In the genomic region with DNA sequence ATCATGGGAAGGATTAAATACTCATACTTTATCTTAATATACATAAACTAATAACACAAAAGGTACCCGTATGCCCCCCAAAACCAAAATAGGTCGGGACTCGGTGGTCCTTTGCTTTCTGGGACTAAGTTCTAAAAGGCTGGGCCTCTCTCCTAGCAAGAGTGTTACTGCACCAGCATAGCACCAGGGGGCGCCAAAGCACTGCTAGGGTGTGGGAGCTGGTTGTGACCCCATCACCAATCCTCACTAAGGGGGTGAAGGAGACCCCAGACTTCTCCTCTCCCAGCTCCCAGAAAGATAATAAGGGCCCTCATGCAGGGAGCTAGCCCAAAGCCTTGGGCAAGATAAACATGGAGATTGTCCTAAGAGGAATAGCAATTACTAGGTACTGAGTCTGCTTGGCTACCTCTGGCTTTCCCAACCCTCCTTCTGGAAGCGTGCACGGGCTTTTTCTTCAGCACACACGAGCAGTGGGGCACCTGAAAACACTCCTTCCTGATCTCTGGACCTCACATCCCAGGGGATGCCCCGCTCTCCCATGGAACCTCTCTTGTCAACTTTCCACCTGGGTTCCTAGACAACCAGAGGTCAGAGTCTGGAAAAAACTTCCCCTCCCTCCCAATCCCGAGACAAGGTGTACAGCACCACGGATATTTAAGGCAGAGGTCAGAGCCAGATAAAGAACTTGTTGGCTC, we compare ENCODE assay signal across 8 mouse cellular contexts. TPM values are rescaled to one million over a fixed set of nuclear protein-coding genes. Genes with fewer than 3 reads are reported as not detected.
DNase-seq lines count a peak whose midpoint lies in the region.

No protein-coding gene starts in this region.

- H3K4me1 ChIP-seq in embryonic facial prominence, embryonic 10.5 days: peaks cover 62% of the 10 kb centered on the region
- peaks cover 85% of the 10 kb centered on the region for H3K4me1 ChIP-seq in megakaryocyte, embryonic 14.5 days

- H3K4me3 ChIP-seq in embryonic facial prominence, embryonic 10.5 days: no peak overlapping the region
- H3K4me3 ChIP-seq in megakaryocyte, embryonic 14.5 days (replicated peaks): peak overlapping the region; percentile 19

- 30% methylated on average over 10 of the region's 10 CpGs for WGBS in embryonic facial prominence, embryonic 10.5 days

- peak; percentile 76 for DNase-seq in gastrocnemius, adult 18-20 months (ENCODE audit: low spot score)
- no peak for DNase-seq in gastrocnemius, adult 8-10 months (ENCODE audit: low spot score in 2 of 2)
- DNase-seq in 3T3-L1 (ENCODE audit: low read depth, low spot score): peak; percentile 82
- peak; percentile 70 for DNase-seq in adrenal gland, adult 2 months
- peak; percentile 81 for DNase-seq in embryonic facial prominence, embryonic 10.5 days (ENCODE audit: low spot score)
- peak; percentile 80 for DNase-seq in kidney, postnatal 14 days
- peak; percentile 85 for DNase-seq in thymus, postnatal 0 days (ENCODE audit: low spot score)

- H3K9me3 ChIP-seq in embryonic facial prominence, embryonic 10.5 days: 0 out of 2 replicates have a peak, but pooled peaks cover 4% of the 10 kb centered on the region
- no peaks in the 10 kb centered on the region for H3K9me3 ChIP-seq in megakaryocyte, embryonic 14.5 days

- H3K36me3 ChIP-seq in embryonic facial prominence, embryonic 10.5 days (replicated peaks): no peaks in the 10 kb centered on the region
- peaks cover 55% of the 10 kb centered on the region for H3K36me3 ChIP-seq in megakaryocyte, embryonic 14.5 days (replicated peaks; ENCODE audit: low read length)

- H3K27me3 ChIP-seq in embryonic facial prominence, embryonic 10.5 days (replicated peaks; ENCODE audit: low read depth, poor library complexity, severe bottlenecking): peaks cover 88% of the 10 kb centered on the region
- no peaks in the 10 kb centered on the region for H3K27me3 ChIP-seq in megakaryocyte, embryonic 14.5 days (replicated peaks)

- H3K27ac ChIP-seq in embryonic facial prominence, embryonic 10.5 days (replicated peaks): no peak overlapping the region

RNA-seq across cellular contexts. Expression of gene Slc9a3r1, which starts 2.1 kb away (rescaled TPM):
- total RNA-seq in gastrocnemius, adult 18-20 months (2021): 1 to 10 TPM; 1.6 to 1.9 TPM
- total RNA-seq in gastrocnemius, adult 8-10 months (2022): 1 to 10 TPM; 1.3 to 2.0 (median 1.5) TPM
- 10 to 100 TPM; 15.6 to 26.2 TPM for total RNA-seq in adrenal gland, adult 2 months (2021)
- 14.8 and 15.0 TPM in 2 replicates for polyA plus RNA-seq in adrenal gland, adult 2 months (2012; rRNA removed)
- polyA plus RNA-seq in embryonic facial prominence, embryonic 10.5 days (2016; fragmentation: Nextera tagmentation; extraction: Ambion mirVana): 39.2 and 42.5 TPM in 2 replicates
- polyA plus RNA-seq in megakaryocyte, embryonic 14.5 days (2012; ENCODE audit: insufficient read depth, low replicate concordance): 123 and 223 TPM in 2 replicates
- polyA plus RNA-seq in thymus, postnatal 0 days (2015; fragmentation: Nextera tagmentation; extraction: Ambion mirVana): 255 and 279 TPM in 2 replicates

RNA-seq across cellular contexts. Expression of gene Tmem104, which starts 26.3 kb away (rescaled TPM):
- 1 to 10 TPM; 7.5 to 7.9 TPM for total RNA-seq in gastrocnemius, adult 18-20 months (2021)
- total RNA-seq in gastrocnemius, adult 8-10 months (2022): 1 to 10 TPM; 4.3 to 7.2 (median 6.3) TPM
- 10 to 100 TPM; 23.7 to 27.9 TPM for total RNA-seq in adrenal gland, adult 2 months (2021)
- 26.5 and 34.7 TPM in 2 replicates for polyA plus RNA-seq in adrenal gland, adult 2 months (2012; rRNA removed)
- 10.1 and 10.3 TPM in 2 replicates for polyA plus RNA-seq in embryonic facial prominence, embryonic 10.5 days (2016; fragmentation: Nextera tagmentation; extraction: Ambion mirVana)
- polyA plus RNA-seq in megakaryocyte, embryonic 14.5 days (2012; ENCODE audit: insufficient read depth, low replicate concordance): 9.2 and 14.1 TPM in 2 replicates
- 8.6 and 10.8 TPM in 2 replicates for polyA plus RNA-seq in thymus, postnatal 0 days (2015; fragmentation: Nextera tagmentation; extraction: Ambion mirVana)

RNA-seq across cellular contexts. Expression of gene Nat9, which starts 26.6 kb away (rescaled TPM):
- total RNA-seq in gastrocnemius, adult 18-20 months (2021): 10 to 100 TPM; 12.6 to 20.2 TPM
- 10 to 100 TPM; 13.3 to 16.6 (median 15.8) TPM for total RNA-seq in gastrocnemius, adult 8-10 months (2022)
- 10 to 100 TPM; 20.0 to 29.2 TPM for total RNA-seq in adrenal gland, adult 2 months (2021)
- polyA plus RNA-seq in adrenal gland, adult 2 months (2012; rRNA removed): 12.0 and 16.2 TPM in 2 replicates
- polyA plus RNA-seq in embryonic facial prominence, embryonic 10.5 days (2016; fragmentation: Nextera tagmentation; extraction: Ambion mirVana): 18.2 and 18.4 TPM in 2 replicates
- 23.4 and 27.1 TPM in 2 replicates for polyA plus RNA-seq in megakaryocyte, embryonic 14.5 days (2012; ENCODE audit: insufficient read depth, low replicate concordance)
- polyA plus RNA-seq in thymus, postnatal 0 days (2015; fragmentation: Nextera tagmentation; extraction: Ambion mirVana): 19.3 and 20.1 TPM in 2 replicates

RNA-seq across cellular contexts. Expression of gene Cd300lf, which starts 27.2 kb away (rescaled TPM):
- total RNA-seq in gastrocnemius, adult 18-20 months (2021): not detected
- under 1 TPM in 1 of 4 experiments, not detected in 3; 0.07 TPM for total RNA-seq in gastrocnemius, adult 8-10 months (2022)
- total RNA-seq in adrenal gland, adult 2 months (2021): under 1 TPM; 0.55 to 0.90 TPM
- 1.00 and 1.3 TPM in 2 replicates for polyA plus RNA-seq in adrenal gland, adult 2 months (2012; rRNA removed)
- polyA plus RNA-seq in embryonic facial prominence, embryonic 10.5 days (2016; fragmentation: Nextera tagmentation; extraction: Ambion mirVana): 0.19 TPM in 1 of 2 replicates, not detected in the other
- 1.2 and 3.4 TPM in 2 replicates for polyA plus RNA-seq in megakaryocyte, embryonic 14.5 days (2012; ENCODE audit: insufficient read depth, low replicate concordance)
- polyA plus RNA-seq in thymus, postnatal 0 days (2015; fragmentation: Nextera tagmentation; extraction: Ambion mirVana): 0.76 and 2.0 TPM in 2 replicates

Comparison
In these comparisons a context has a peak if more than half of its experiments do, and no peak if none do; other contexts are left out.
1. DNase-seq: peak in gastrocnemius, adult 18-20 months (single experiment), 3T3-L1 (single experiment), adrenal gland, adult 2 months (single experiment), embryonic facial prominence, embryonic 10.5 days (single experiment), kidney, postnatal 14 days (single experiment) and thymus, postnatal 0 days (single experiment); none in gastrocnemius, adult 8-10 months (0 of 2).